Mouse (Mus musculus) limb, embryonic 15.5 days (tissue): ENCODE results near the gene Ptk7. TPM values are rescaled to one million over a fixed set of nuclear protein-coding genes. Genes with fewer than 3 reads are reported as not detected.

Experiments
- ATAC-seq: fragments of 200-750 bp; cut with Nextera tagmentation; 2 replicates; pipeline ENCODE4 v1.8.0; 2017; ENCODE audit warnings: low read depth, moderate TSS enrichment; ENCODE audit not compliant: insufficient number of reproducible peaks, low FRiP score, low TSS enrichment
- H3K27ac ChIP-seq: fragments of 300-500 bp; sonication (generic); 2 replicates; pipeline ENCODE4 v1.5.1; 2015; ENCODE audit warnings: moderate library complexity, mild to moderate bottlenecking, inconsistent platforms
- H3K27me3 ChIP-seq: fragments of 300-500 bp; sonication (generic); 2 replicates; pipeline ENCODE4 v1.6.1; 2015; ENCODE audit warnings: inconsistent platforms
- H3K36me3 ChIP-seq: fragments of 300-500 bp; sonication (generic); 2 replicates; pipeline ENCODE4 v1.6.1; 2015; ENCODE audit warnings: inconsistent platforms
- H3K4me1 ChIP-seq: fragments of 300-500 bp; sonication (generic); 2 replicates; pipeline ENCODE4 v1.6.1; 2015; ENCODE audit warnings: inconsistent platforms
- H3K4me2 ChIP-seq: fragments of 300-500 bp; sonication (generic); 2 replicates; pipeline ENCODE4 v1.6.1; 2015; ENCODE audit warnings: mild to moderate bottlenecking, inconsistent platforms
- H3K4me3 ChIP-seq: fragments of 300-500 bp; sonication (generic); 2 replicates; pipeline ENCODE4 v1.5.1; 2015; ENCODE audit warnings: mild to moderate bottlenecking, inconsistent platforms
- H3K9ac ChIP-seq: fragments of 300-500 bp; sonication (generic); 2 replicates; pipeline ENCODE4 v1.6.1; 2015; ENCODE audit warnings: inconsistent platforms
- H3K9me3 ChIP-seq: fragments of 300-500 bp; sonication (generic); 2 replicates; pipeline ENCODE4 v1.6.1; 2016; ENCODE audit warnings: inconsistent platforms
- WGBS: fragments of 180-500 bp; shearing (Covaris S2); methylation state at CpG from one replicate; pipeline ENCODE4 v1.1.7; 2015; 5-methylcytosine and 5-hydroxymethylcytosine counted together
- polyA plus RNA-seq: library from polyadenylated mRNA; unstranded; fragments of >200 nt; fragmentation: Nextera tagmentation; extraction: Ambion mirVana; gene quantifications from 2 replicates; pipeline ENCODE4 v1.2.1, GENCODE M21; 2015

Ptk7 gene
- polyA plus RNA-seq, 1 experiment from 2014 or later: 123 TPM

- H3K27ac ChIP-seq: peak overlapping the region; percentile 92; the same call in 1 of the 2 replicates
- peaks cover 30% of the 10 kb centered on the region for H3K36me3 ChIP-seq
- H3K27me3 ChIP-seq: no peaks in the 10 kb centered on the region
- WGBS: 61% methylated on average over 3 of the region's 3 CpGs
- no peak for ATAC-seq
- H3K9me3 ChIP-seq: no peaks in the 10 kb centered on the region
- peak overlapping the region; percentile 87 for H3K4me2 ChIP-seq
- peaks cover 41% of the 10 kb centered on the region for H3K4me1 ChIP-seq
- peak overlapping the region; percentile 98 for H3K4me3 ChIP-seq
- no peak overlapping the region for H3K9ac ChIP-seq
Measured at GRCm38 (mm10) chr17:46553926-46554325, 75.4 kb downstream of the Ptk7 start.

- Histone ChIP-seq H3K4me1 (peaks cover 41% of the 10 kb centered on the region), H3K9ac (no peak overlapping the region)
Measured at GRCm38 (mm10) chr17:46553469-46553868, 75.8 kb downstream of the Ptk7 start.

GRCm38 (mm10) chr17:46552841-46553423 is 76.4 kb downstream of the Ptk7 start:
- no peaks in the 10 kb centered on the region for H3K27me3 ChIP-seq
- peaks cover 44% of the 10 kb centered on the region for H3K4me1 ChIP-seq
- peak overlapping the region; percentile 86 for H3K27ac ChIP-seq
- peak; percentile 84 for ATAC-seq
- H3K9ac ChIP-seq: 0 out of 2 replicates have a peak overlapping the region, but pooled peaks have one; percentile 8
- peak overlapping the region; percentile 98 for H3K4me3 ChIP-seq
- H3K36me3 ChIP-seq: peaks cover 38% of the 10 kb centered on the region
- H3K9me3 ChIP-seq: no peaks in the 10 kb centered on the region
- H3K4me2 ChIP-seq: peak overlapping the region; percentile 87
- under 1% methylated on average over 24 of the region's 24 CpGs for WGBS

More at GRCm38 (mm10) chr17:46553469-46553868, 75.8 kb downstream of the Ptk7 start:
- peak overlapping the region; percentile 86 for H3K27ac ChIP-seq
- H3K4me3 ChIP-seq: peak overlapping the region; percentile 98
- H3K9me3 ChIP-seq: no peaks in the 10 kb centered on the region
- H3K36me3 ChIP-seq: peaks cover 35% of the 10 kb centered on the region
- no peak for ATAC-seq
- 43% methylated on average over 11 of the region's 11 CpGs for WGBS
- peak overlapping the region; percentile 87 for H3K4me2 ChIP-seq
- no peaks in the 10 kb centered on the region for H3K27me3 ChIP-seq

GRCm38 (mm10) chr17:46552151-46552550 is 77.2 kb downstream of the Ptk7 start:
- Histone ChIP-seq H3K27me3 (no peaks in the 10 kb centered on the region), H3K9me3 (no peaks in the 10 kb centered on the region), H3K36me3 (peaks cover 41% of the 10 kb centered on the region), H3K4me3 (no peak overlapping the region), H3K4me1 (peaks cover 42% of the 10 kb centered on the region), H3K9ac (no peak overlapping the region), H3K27ac (no peak overlapping the region; the same call in 1 of the 2 replicates), H3K4me2 (peak overlapping the region; percentile 87; the same call in 1 of the 2 replicates)
- WGBS: 74% methylated on average over 7 of the region's 7 CpGs
- ATAC-seq: no peak

GRCm38 (mm10) chr17:46551369-46551768 is 77.9 kb downstream of the Ptk7 start:
- WGBS: 90% methylated on average over 6 of the region's 6 CpGs
- H3K27me3 ChIP-seq: no peaks in the 10 kb centered on the region
- H3K36me3 ChIP-seq: peaks cover 41% of the 10 kb centered on the region
- H3K4me3 ChIP-seq: no peak overlapping the region
- peaks cover 43% of the 10 kb centered on the region for H3K4me1 ChIP-seq
- no peak for ATAC-seq
- H3K9ac ChIP-seq: no peak overlapping the region
- no peak overlapping the region for H3K4me2 ChIP-seq
- no peaks in the 10 kb centered on the region for H3K9me3 ChIP-seq
- no peak overlapping the region for H3K27ac ChIP-seq

- Histone ChIP-seq H3K9me3 (no peaks in the 10 kb centered on the region), H3K27ac (no peak overlapping the region), H3K4me1 (peaks cover 48% of the 10 kb centered on the region), H3K4me2 (no peak overlapping the region), H3K27me3 (no peaks in the 10 kb centered on the region), H3K36me3 (peaks cover 41% of the 10 kb centered on the region), H3K9ac (no peak overlapping the region), H3K4me3 (no peak overlapping the region)
- WGBS: 90% methylated on average over 7 of the region's 7 CpGs
- no peak for ATAC-seq
Measured at GRCm38 (mm10) chr17:46550904-46551303, 78.4 kb downstream of the Ptk7 start.

- ATAC-seq: no peak
- Histone ChIP-seq H3K4me2 (no peak overlapping the region), H3K9me3 (no peaks in the 10 kb centered on the region), H3K4me3 (no peak overlapping the region), H3K9ac (no peak overlapping the region), H3K4me1 (peaks cover 50% of the 10 kb centered on the region), H3K36me3 (peaks cover 41% of the 10 kb centered on the region), H3K27me3 (no peaks in the 10 kb centered on the region), H3K27ac (no peak overlapping the region)
- WGBS: 86% methylated on average over 9 of the region's 9 CpGs
Measured at GRCm38 (mm10) chr17:46549642-46550041, 79.7 kb downstream of the Ptk7 start.

- Histone ChIP-seq H3K4me2 (no peak overlapping the region), H3K9me3 (no peaks in the 10 kb centered on the region), H3K4me3 (no peak overlapping the region), H3K4me1 (peaks cover 46% of the 10 kb centered on the region), H3K9ac (no peak overlapping the region), H3K27ac (no peak overlapping the region), H3K27me3 (no peaks in the 10 kb centered on the region), H3K36me3 (peaks cover 41% of the 10 kb centered on the region)
- ATAC-seq: no peak
- WGBS: 25% methylated on average over 8 of the region's 8 CpGs
Measured at GRCm38 (mm10) chr17:46549193-46549592, 80.1 kb downstream of the Ptk7 start.

- Histone ChIP-seq H3K4me3 (no peak overlapping the region), H3K4me2 (no peak overlapping the region), H3K4me1 (peaks cover 41% of the 10 kb centered on the region), H3K9ac (no peak overlapping the region), H3K27me3 (no peaks in the 10 kb centered on the region), H3K36me3 (peaks cover 41% of the 10 kb centered on the region), H3K27ac (no peak overlapping the region), H3K9me3 (no peaks in the 10 kb centered on the region)
- WGBS: 59% methylated on average over 11 of the region's 11 CpGs
- no peak for ATAC-seq
Measured at GRCm38 (mm10) chr17:46548741-46549140, 80.6 kb downstream of the Ptk7 start.

GRCm38 (mm10) chr17:46547923-46548322 is 81.4 kb downstream of the Ptk7 start:
- H3K4me2 ChIP-seq: no peak overlapping the region
- ATAC-seq: no peak
- H3K9ac ChIP-seq: no peak overlapping the region
- H3K27ac ChIP-seq: no peak overlapping the region
- no peaks in the 10 kb centered on the region for H3K9me3 ChIP-seq
- no peak overlapping the region for H3K4me3 ChIP-seq
- peaks cover 46% of the 10 kb centered on the region for H3K36me3 ChIP-seq
- H3K27me3 ChIP-seq: no peaks in the 10 kb centered on the region
- peaks cover 33% of the 10 kb centered on the region for H3K4me1 ChIP-seq
- 21% methylated on average over 3 of the region's 3 CpGs for WGBS

- Histone ChIP-seq H3K4me2 (peak overlapping the region; percentile 83), H3K4me3 (no peak overlapping the region; the same call in 1 of the 2 replicates), H3K27me3 (no peaks in the 10 kb centered on the region), H3K9me3 (no peaks in the 10 kb centered on the region), H3K27ac (no peak overlapping the region), H3K36me3 (peaks cover 46% of the 10 kb centered on the region), H3K9ac (no peak overlapping the region), H3K4me1 (peaks cover 25% of the 10 kb centered on the region)
- no peak for ATAC-seq
- 19% methylated on average over 8 of the region's 8 CpGs for WGBS
Measured at GRCm38 (mm10) chr17:46546995-46547394, 82.3 kb downstream of the Ptk7 start.

GRCm38 (mm10) chr17:46546591-46546990 is 82.7 kb downstream of the Ptk7 start:
- no peak for ATAC-seq
- WGBS: 17% methylated on average over 7 of the region's 7 CpGs
- Histone ChIP-seq H3K4me2 (peak overlapping the region; percentile 83), H3K9ac (peak overlapping the region; percentile 56), H3K4me3 (peak overlapping the region; percentile 61), H3K36me3 (peaks cover 46% of the 10 kb centered on the region), H3K4me1 (peaks cover 23% of the 10 kb centered on the region), H3K9me3 (no peaks in the 10 kb centered on the region), H3K27me3 (no peaks in the 10 kb centered on the region), H3K27ac (no peak overlapping the region)
